Mouse (Mus musculus): ENCODE measurements around the gene Suclg2.

Gene Suclg2

DNA sequence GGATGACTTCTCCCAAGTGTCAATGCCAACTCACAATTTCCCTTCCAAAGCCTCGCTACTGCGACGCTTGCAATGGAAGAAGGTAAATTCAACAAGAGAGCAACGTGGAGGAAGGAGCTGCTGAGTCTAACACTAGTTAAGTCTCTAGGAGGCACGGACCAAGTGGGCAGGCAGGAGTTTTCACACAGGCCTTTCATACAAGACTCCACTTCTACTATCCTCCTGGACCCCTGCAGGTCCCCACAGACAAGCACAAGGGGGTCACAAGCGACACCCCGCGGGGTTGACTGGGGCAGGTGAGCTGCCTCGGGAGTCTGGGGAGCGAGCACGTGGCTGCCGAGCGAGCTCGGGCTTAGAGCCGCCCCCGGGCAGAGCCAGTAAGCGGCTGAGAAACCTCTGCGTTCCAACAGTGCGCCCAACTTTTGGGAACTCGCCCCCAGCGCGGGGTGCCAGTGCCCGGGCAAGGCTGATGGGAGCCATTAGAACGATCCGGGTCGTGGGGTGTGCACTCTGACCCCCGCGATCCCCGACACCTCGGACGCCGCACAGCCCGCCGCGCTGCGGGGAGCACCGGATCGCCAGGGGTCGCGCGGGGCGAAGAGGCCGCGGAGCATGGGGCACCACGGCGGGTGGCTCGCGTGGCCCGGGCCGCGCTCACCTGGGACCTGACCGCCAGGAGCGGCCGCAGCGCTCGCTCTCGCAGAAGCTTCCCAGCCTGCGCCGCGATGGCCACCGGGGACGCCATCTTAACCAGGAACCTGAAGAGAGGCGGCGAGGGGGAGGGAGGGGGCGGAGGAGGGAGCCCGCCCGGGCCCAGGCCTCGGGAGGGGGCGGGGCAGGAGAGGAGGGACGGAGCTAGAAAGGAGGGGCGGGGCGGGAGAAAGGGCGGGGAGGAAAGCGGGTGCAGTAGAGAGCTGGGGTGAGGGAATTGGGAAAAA lies at the start of gene Suclg2:
Gene Suclg2 (minus strand): TSS at position 770 of the 938 bp plus-strand sequence.
- DNase-seq (ENCODE audit: inconsistent age in 2 of 2, low spot score in 1 of 2) = peak; percentile 86 to 95

DNA sequence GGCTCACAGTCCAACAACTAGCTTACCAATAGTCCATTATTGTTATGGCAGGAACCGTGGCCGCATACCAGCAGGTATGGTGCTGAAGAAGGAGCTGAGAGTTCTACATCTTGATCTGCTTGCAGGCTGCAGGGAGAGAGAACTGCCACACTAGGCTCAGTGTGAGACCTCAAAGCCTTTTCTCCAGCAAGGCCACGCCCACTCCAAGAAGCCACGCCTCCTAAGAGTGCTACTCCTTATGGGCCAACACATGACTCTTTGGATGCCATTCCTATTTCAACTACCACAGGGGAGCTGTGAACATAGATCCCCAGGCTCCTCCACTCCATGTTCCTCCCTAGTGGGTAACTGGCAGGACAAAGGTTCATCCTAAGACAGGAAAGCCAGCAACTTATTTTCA lies 48.0 kb upstream of the Suclg2 start:
- no peak for DNase-seq (ENCODE audit: inconsistent age in 2 of 2, low spot score in 1 of 2)

GRCm38 (mm10) chr6:95759558-95760172 lies 41.1 kb upstream of the Suclg2 start:
- no peak for DNase-seq (ENCODE audit: inconsistent age in 2 of 2, low spot score in 1 of 2)

GRCm38 (mm10) chr6:95742378-95742777 lies 23.8 kb upstream of the Suclg2 start:
- DNase-seq (ENCODE audit: inconsistent age in 2 of 2, low spot score in 1 of 2) = peak in 1 of 2 experiments; percentile 7

GRCm38 (mm10) chr6:95731570-95732367 lies 13.2 kb upstream of the Suclg2 start:
- DNase-seq (ENCODE audit: inconsistent age in 2 of 2, low spot score in 1 of 2) = no peak

GRCm38 (mm10) chr6:95729399-95729798 lies 10.8 kb upstream of the Suclg2 start:
- no peak for DNase-seq (ENCODE audit: inconsistent age in 2 of 2, low spot score in 1 of 2)

DNA sequence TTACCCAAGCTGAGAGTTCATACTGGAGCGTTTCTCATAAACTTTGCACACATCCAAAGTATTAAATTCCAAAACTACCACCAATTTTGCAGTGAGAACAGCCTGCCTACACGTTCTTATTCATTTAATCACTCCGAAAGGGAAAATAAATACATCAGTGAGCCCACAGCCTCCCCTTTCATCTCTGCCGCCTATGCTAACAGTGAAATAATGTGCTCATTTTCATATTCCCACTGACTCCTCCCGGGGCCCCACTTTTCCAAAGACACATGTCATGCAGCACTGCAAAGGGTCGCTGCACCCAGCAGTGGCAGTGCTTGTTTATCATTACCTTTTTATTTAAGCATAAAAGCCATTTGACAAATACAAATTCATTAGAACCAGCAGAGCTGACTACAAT lies 6.7 kb upstream of the Suclg2 start:
- DNase-seq (ENCODE audit: inconsistent age in 2 of 2, low spot score in 1 of 2) = no peak

DNA sequence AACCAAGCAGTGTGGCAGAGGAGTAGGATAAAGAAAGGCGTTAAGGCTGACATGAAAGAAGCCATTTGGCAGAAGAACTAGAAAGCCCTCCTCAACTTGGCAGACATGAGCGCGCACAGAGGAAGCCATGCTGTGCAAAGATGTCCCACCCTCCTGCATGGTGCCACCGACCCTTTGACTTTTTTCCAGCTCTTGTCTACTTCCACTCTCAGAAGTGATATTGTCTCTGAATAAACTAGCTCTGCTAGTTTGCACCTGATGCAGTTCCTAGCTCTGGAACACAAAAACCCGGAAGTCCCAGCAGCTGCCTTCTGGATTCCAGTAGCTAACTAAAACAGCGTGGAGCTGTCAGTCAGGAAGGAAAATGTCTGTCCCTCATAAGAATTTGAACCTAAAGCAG lies 4.8 kb upstream of the Suclg2 start:
- DNase-seq (ENCODE audit: inconsistent age in 2 of 2, low spot score in 1 of 2) = no peak

GRCm38 (mm10) chr6:95719791-95720190 lies 1.2 kb upstream of the Suclg2 start:
- no peak for DNase-seq (ENCODE audit: inconsistent age in 2 of 2, low spot score in 1 of 2)

DNA sequence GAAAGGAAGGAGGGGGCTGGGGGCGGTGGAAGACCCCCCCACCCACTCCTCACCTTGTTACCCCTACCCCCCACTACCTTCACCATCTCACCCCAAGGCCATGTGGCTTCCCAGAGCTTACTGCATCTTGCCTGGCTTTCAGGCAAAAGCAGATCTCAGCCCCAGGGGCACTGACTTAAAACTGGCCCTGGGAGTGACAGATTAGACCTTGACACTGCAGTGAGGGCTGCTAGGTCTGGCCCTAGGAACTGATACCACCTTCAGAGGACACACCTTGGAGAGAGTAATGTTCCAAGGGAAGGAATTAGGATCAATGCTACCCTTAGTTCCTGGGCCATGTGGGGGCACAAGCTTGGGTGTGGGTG lies 351 bp upstream of the Suclg2 start:
- DNase-seq (ENCODE audit: inconsistent age in 2 of 2, low spot score in 1 of 2) = peak in 1 of 2 experiments; percentile 78

GRCm38 (mm10) chr6:95717071-95717470 lies 1.5 kb downstream of the Suclg2 start:
- DNase-seq (ENCODE audit: inconsistent age in 2 of 2, low spot score in 1 of 2) = peak in 1 of 2 experiments; percentile 48

DNA sequence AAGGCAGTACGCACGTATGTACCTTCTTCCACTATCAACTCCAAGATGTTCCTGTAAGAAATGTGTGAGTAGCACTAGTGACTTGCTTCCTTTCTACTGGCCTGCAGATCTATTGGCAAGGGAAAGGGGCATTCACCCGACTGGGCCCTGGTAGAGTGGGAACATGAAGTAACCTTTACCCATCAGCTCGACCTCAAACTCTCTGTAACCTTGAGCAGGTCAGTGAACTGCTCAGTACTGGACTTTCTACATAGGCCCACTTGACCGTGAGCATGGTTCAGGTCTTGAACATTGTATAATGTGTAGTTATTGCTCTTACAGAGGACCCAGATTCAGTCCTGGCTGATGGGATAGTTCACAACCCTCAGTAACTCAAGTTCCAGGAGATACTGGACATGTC lies 2.1 kb downstream of the Suclg2 start:
- DNase-seq (ENCODE audit: inconsistent age in 2 of 2, low spot score in 1 of 2) = no peak

DNA sequence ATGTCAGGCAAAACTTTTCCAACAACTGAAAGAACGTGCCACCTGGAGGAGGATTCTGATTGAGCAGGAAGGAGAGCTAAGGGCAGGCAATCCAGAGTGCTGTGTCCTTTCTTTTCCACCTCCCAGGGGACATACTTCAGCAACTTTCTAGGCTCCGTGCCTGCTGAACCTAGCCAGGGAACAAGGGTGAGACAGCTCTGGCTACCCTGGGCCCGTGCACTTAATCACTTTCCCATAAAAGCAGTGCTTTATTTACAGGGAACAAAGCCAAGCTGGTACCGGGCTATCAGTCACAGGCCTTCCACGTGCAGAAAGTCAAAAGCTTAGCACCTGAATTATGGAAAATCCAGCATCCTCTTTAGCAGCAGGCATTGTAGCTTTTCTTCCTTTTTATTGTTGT lies 5.4 kb downstream of the Suclg2 start:
- peak in 1 of 2 experiments; percentile 68 for DNase-seq (ENCODE audit: inconsistent age in 2 of 2, low spot score in 1 of 2)

GRCm38 (mm10) chr6:95712081-95712480 lies 6.5 kb downstream of the Suclg2 start:
- DNase-seq (ENCODE audit: inconsistent age in 2 of 2, low spot score in 1 of 2) = no peak

DNA sequence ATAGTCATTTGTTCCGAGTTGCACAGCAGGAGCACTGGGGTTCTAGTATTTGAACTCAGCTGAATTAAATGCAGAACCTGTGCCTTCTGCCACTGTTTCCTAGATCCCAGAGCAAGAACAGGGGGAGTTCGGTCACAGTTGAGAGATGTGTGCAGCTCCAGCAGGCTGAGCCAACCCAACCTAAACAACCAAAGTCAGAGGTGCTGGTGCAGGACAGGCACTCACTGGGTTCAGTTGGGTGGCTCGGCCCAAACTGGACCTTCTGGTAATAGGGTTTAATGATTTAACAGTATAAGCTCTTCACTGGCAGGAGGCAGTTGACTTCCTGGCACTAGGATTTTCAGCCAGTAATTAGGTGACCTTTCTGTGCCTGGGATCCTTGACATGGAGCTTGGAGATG lies 6.9 kb downstream of the Suclg2 start:
- DNase-seq (ENCODE audit: inconsistent age in 2 of 2, low spot score in 1 of 2) = no peak

GRCm38 (mm10) chr6:95710886-95711285 lies 7.7 kb downstream of the Suclg2 start:
- no peak for DNase-seq (ENCODE audit: inconsistent age in 2 of 2, low spot score in 1 of 2)

DNA sequence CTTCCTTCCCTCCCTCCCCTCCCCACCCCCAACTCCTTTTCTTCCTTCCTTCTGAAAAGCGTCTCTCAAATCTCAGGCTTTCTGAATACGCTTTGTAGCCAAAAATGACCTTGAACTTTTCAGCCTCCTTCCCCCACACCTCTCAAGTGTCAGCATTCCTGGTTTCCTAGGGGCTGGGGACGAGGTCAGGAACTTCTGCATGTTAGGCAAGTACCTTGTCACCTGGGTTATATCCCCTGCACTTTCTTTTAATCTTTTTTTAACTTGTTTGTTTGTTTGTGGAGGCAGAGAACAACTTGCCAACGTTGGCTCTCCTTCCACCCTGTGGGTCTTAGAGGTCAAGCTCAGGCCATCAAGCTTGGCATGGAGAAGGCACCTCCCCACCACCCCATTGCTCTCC lies 9.1 kb downstream of the Suclg2 start:
- DNase-seq (ENCODE audit: inconsistent age in 2 of 2, low spot score in 1 of 2) = peak in 1 of 2 experiments; percentile 57

GRCm38 (mm10) chr6:95709106-95709505 lies 9.5 kb downstream of the Suclg2 start:
- no peak for DNase-seq (ENCODE audit: inconsistent age in 2 of 2, low spot score in 1 of 2)

GRCm38 (mm10) chr6:95704626-95705025 lies 14.0 kb downstream of the Suclg2 start:
- peak in 1 of 2 experiments; percentile 66 for DNase-seq (ENCODE audit: inconsistent age in 2 of 2, low spot score in 1 of 2)

GRCm38 (mm10) chr6:95702200-95702599 lies 16.4 kb downstream of the Suclg2 start:
- no peak for DNase-seq (ENCODE audit: inconsistent age in 2 of 2, low spot score in 1 of 2)

DNA sequence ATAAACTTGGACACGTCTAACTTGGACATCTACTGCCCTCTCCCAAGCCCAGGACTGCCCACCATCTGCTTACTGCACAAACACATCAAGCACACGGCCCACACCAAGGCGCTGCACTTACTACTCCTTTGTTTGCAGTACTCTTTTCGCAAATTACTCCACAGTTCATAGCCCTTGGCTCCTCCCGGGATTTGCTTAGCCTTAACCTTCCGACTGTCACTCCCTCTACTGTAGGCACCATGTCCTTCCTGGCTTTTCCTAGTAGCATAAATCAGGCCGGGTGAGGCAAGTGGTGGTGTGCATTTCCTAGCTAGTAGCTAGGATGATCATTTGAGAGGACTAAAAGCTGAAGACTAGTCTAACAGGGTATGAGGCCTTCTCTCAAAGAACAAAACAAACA lies 16.8 kb downstream of the Suclg2 start:
- DNase-seq (ENCODE audit: inconsistent age in 2 of 2, low spot score in 1 of 2) = peak in 1 of 2 experiments; percentile 72
